Mouse (Mus musculus) bone marrow macrophage, adult 2 months (primary cell): ENCODE data around the gene Prkab2. TPM values are rescaled to one million over a fixed set of nuclear protein-coding genes. Genes with fewer than 3 reads are reported as not detected.

Source experiments
- H3K27ac ChIP-seq: 2 replicates; pipeline ENCODE4 v1.5.1; 2012; ENCODE audit warnings: low read depth, low read length; ENCODE audit not compliant: insufficient read depth
- H3K4me1 ChIP-seq: 2 replicates; pipeline ENCODE4 v1.6.1; 2012; ENCODE audit warnings: low read length; ENCODE audit not compliant: control insufficient read depth, insufficient read depth
- H3K4me3 ChIP-seq: 2 replicates; pipeline ENCODE4 v1.5.1; 2012; ENCODE audit warnings: mild to moderate bottlenecking, low read length, moderate library complexity; ENCODE audit not compliant: insufficient read depth
- CTCF ChIP-seq: IDR thresholded peaks from 2 replicates; pipeline ENCODE4 v1.5.1; 2012; ENCODE audit warnings: low read depth, mild to moderate bottlenecking, low read length, moderate library complexity
- POLR2A ChIP-seq: IDR thresholded peaks from 2 replicates; pipeline ENCODE4 v1.6.1; 2012; ENCODE audit warnings: mild to moderate bottlenecking, low read depth, low read length, borderline replicate concordance
- polyA plus RNA-seq: library from polyadenylated mRNA; stranded (reverse); fragments of >200 nt; gene quantifications from 2 replicates; pipeline ENCODE4 v1.2.4, GENCODE M21; 2012; ENCODE audit not compliant: missing spikeins, insufficient read depth, insufficient read length

Gene Prkab2
- polyA plus RNA-seq, 1 experiment = 9.0 TPM

GRCm38 (mm10) chr3:97667093-97667675, 9.2 kb downstream of the Prkab2 start:
- Histone ChIP-seq H3K27ac (no peak overlapping the region), H3K4me1 (peaks cover 15% of the 10 kb centered on the region), H3K4me3 (no peak overlapping the region)
- no peak for TF ChIP-seq POLR2A
- TF ChIP-seq CTCF = no peak

- no peak for TF ChIP-seq POLR2A
- TF ChIP-seq CTCF = no peak
- no peak within 1 kb of the TSS for H3K27ac ChIP-seq
- no peaks in the 10 kb centered on the region for H3K4me1 ChIP-seq
- no peak within 1 kb of the TSS for H3K4me3 ChIP-seq
Measured at GRCm38 (mm10) chr3:97674644-97675110, 16.7 kb downstream of the Prkab2 start, which contains the start of gene Gm17651. Gene Gm17651, minus strand, starts transcription at chr3:97674694.

- TF ChIP-seq CTCF = no peak
- no peak for TF ChIP-seq POLR2A
- no peak overlapping the region for H3K4me3 ChIP-seq
- no peaks in the 10 kb centered on the region for H3K4me1 ChIP-seq
- no peak overlapping the region for H3K27ac ChIP-seq
Measured at GRCm38 (mm10) chr3:97676126-97676525, 18.1 kb downstream of the Prkab2 start.

GRCm38 (mm10) chr3:97678416-97678815, 20.4 kb downstream of the Prkab2 start:
- TF ChIP-seq POLR2A (no peak), CTCF (no peak)
- H3K4me3 ChIP-seq = no peak overlapping the region
- H3K27ac ChIP-seq = no peak overlapping the region
- peaks cover 5% of the 10 kb centered on the region for H3K4me1 ChIP-seq

- TF ChIP-seq POLR2A (no peak), CTCF (peak; percentile 88)
- Histone ChIP-seq H3K27ac (peak overlapping the region; percentile 58), H3K4me3 (peak overlapping the region; percentile 61), H3K4me1 (peaks cover 5% of the 10 kb centered on the region)
Measured at GRCm38 (mm10) chr3:97680631-97681320, 22.8 kb downstream of the Prkab2 start.

- no peak for TF ChIP-seq POLR2A
- TF ChIP-seq CTCF = peak; percentile 54; the same call in 1 of the 2 replicates
- Histone ChIP-seq H3K4me1 (peaks cover 5% of the 10 kb centered on the region), H3K4me3 (peak overlapping the region; percentile 61), H3K27ac (peak overlapping the region; percentile 58)
Measured at GRCm38 (mm10) chr3:97681321-97682158, 23.5 kb downstream of the Prkab2 start.

GRCm38 (mm10) chr3:97682159-97682502, 24.1 kb downstream of the Prkab2 start:
- Histone ChIP-seq H3K27ac (no peak overlapping the region), H3K4me1 (peaks cover 5% of the 10 kb centered on the region), H3K4me3 (peak overlapping the region; percentile 61)
- TF ChIP-seq POLR2A (no peak), CTCF (no peak)

- peak overlapping the region; percentile 61 for H3K4me3 ChIP-seq
- peaks cover 5% of the 10 kb centered on the region for H3K4me1 ChIP-seq
- H3K27ac ChIP-seq = no peak overlapping the region
- TF ChIP-seq POLR2A (no peak), CTCF (no peak)
Measured at GRCm38 (mm10) chr3:97682576-97682975, 24.6 kb downstream of the Prkab2 start.

GRCm38 (mm10) chr3:97683560-97684195, 25.7 kb downstream of the Prkab2 start:
- Histone ChIP-seq H3K4me3 (no peak overlapping the region), H3K4me1 (peaks cover 5% of the 10 kb centered on the region), H3K27ac (no peak overlapping the region)
- TF ChIP-seq POLR2A (no peak), CTCF (no peak)
